Comparison of ENCODE assay signal across 11 mouse cellular contexts in genomic region chr8:109417971-109418370, GRCm38 (mm10).
A peak's percentile ranks its signal among the peaks of the same experiment; 100 is the strongest.
DNase-seq lines count a peak whose midpoint lies in the region; ATAC-seq and TF ChIP-seq lines count a peak whose summit lies in the region.
"Had no signal": no experiment of that assay in that cellular context is flagged by ENCODE, and none has a peak within 500 bp of the region (broad histone marks: within the 10 kb centered on the region; RNA-seq: fewer than 3 reads in every experiment).

No protein-coding gene starts in this region.

- peak; percentile 29 for ATAC-seq in frontal cortex, adult (ENCODE audit: low TSS enrichment)
- ATAC-seq in limb, embryonic 13.5 days (ENCODE audit: low FRiP score, low read depth), result no peak
- ATAC-seq in hindbrain, embryonic 16.5 days, result no peak
- ATAC-seq: Patski had no signal

- no peaks in the 10 kb centered on the region for H3K27me3 ChIP-seq in limb, embryonic 13.5 days
- no peaks in the 10 kb centered on the region for H3K27me3 ChIP-seq in limb, embryonic 10.5 days (ENCODE audit: low read depth, poor library complexity, severe bottlenecking)
- no peaks in the 10 kb centered on the region for H3K27me3 ChIP-seq in hindbrain, embryonic 16.5 days (replicated peaks; ENCODE audit: control insufficient read depth, insufficient read depth, low read length)
- no peaks in the 10 kb centered on the region for H3K27me3 ChIP-seq in kidney, adult 2 months (replicated peaks; ENCODE audit: control insufficient read depth, insufficient read depth, low read length)
- H3K27me3 ChIP-seq: embryonic facial prominence, embryonic 13.5 days had no signal

- H3K4me1 ChIP-seq in limb, embryonic 13.5 days, result peaks cover 24% of the 10 kb centered on the region
- peaks cover 23% of the 10 kb centered on the region for H3K4me1 ChIP-seq in limb, embryonic 10.5 days
- H3K4me1 ChIP-seq in hindbrain, embryonic 16.5 days (ENCODE audit: control insufficient read depth, insufficient read depth, low read depth, low read length), result peaks cover 17% of the 10 kb centered on the region
- H3K4me1 ChIP-seq in olfactory bulb, adult 2 months (ENCODE audit: control insufficient read depth, insufficient read depth, low read length), result peaks cover 5% of the 10 kb centered on the region
- H3K4me1 ChIP-seq in kidney, adult 2 months (ENCODE audit: control insufficient read depth, insufficient read depth, low read length), result no peaks in the 10 kb centered on the region

- no peak overlapping the region for H3K27ac ChIP-seq in limb, embryonic 13.5 days
- H3K27ac ChIP-seq in limb, embryonic 10.5 days, result no peak overlapping the region
- peak overlapping the region; percentile 61 for H3K27ac ChIP-seq in hindbrain, embryonic 16.5 days (ENCODE audit: low read depth, low read length)
- H3K27ac ChIP-seq in olfactory bulb, adult 2 months (ENCODE audit: insufficient read depth, low read depth, low read length), result no peak overlapping the region
- H3K27ac ChIP-seq in kidney, adult 2 months (ENCODE audit: insufficient read depth, low read depth, low read length), result no peak overlapping the region
- H3K27ac ChIP-seq: embryonic facial prominence, embryonic 13.5 days had no signal

- H3K9ac ChIP-seq in limb, embryonic 13.5 days, result no peak overlapping the region
- H3K9ac ChIP-seq in hindbrain, embryonic 16.5 days (ENCODE audit: low read depth, low read length), result no peak overlapping the region
- H3K9ac ChIP-seq: embryonic facial prominence, embryonic 13.5 days had no signal

- no peak for TF ChIP-seq POLR2A in olfactory bulb, adult 2 months (IDR thresholded peaks at IDR 0.05; ENCODE audit: insufficient read depth, low read depth, low read length)
- TF ChIP-seq POLR2A in kidney, adult 2 months (IDR thresholded peaks at IDR 0.05; ENCODE audit: low read depth, low read length), result no peak

- peak overlapping the region; percentile 14; the same call in 1 of the 2 replicates for H3K4me2 ChIP-seq in limb, embryonic 13.5 days (replicated peaks)
- peak overlapping the region; percentile 20 for H3K4me2 ChIP-seq in hindbrain, embryonic 16.5 days (ENCODE audit: low read length)
- H3K4me2 ChIP-seq: embryonic facial prominence, embryonic 13.5 days had no signal

- DNase-seq in frontal cortex, postnatal 25 days (ENCODE audit: low spot score in 2 of 2), result no peak
- no peak for DNase-seq in limb, embryonic 10.5 days (ENCODE audit: low spot score)
- DNase-seq in kidney, adult 2 months, result no peak
- no peak for DNase-seq in gastrocnemius, adult 18-20 months (ENCODE audit: low spot score)
- DNase-seq: lung, adult 18-20 months had no signal

- peaks cover 5% of the 10 kb centered on the region for H3K9me3 ChIP-seq in limb, embryonic 13.5 days
- no peaks in the 10 kb centered on the region for H3K9me3 ChIP-seq in limb, embryonic 10.5 days (replicated peaks)
- no peaks in the 10 kb centered on the region for H3K9me3 ChIP-seq in hindbrain, embryonic 16.5 days (ENCODE audit: control insufficient read depth, low read length)
- H3K9me3 ChIP-seq: embryonic facial prominence, embryonic 13.5 days had no signal

- WGBS in limb, embryonic 13.5 days, result 33% methylated on average over 12 of the region's 12 CpGs
- 48% methylated on average over 12 of the region's 12 CpGs for WGBS in limb, embryonic 10.5 days
- 19% methylated on average over 12 of the region's 12 CpGs for WGBS in hindbrain, embryonic 16.5 days
- 9% methylated on average over 12 of the region's 12 CpGs for WGBS in olfactory bulb, adult 2 months
- 12% methylated on average over 12 of the region's 12 CpGs for WGBS in kidney, adult 2 months

- no peaks in the 10 kb centered on the region for H3K36me3 ChIP-seq in limb, embryonic 13.5 days
- H3K36me3 ChIP-seq in limb, embryonic 10.5 days, result no peaks in the 10 kb centered on the region
- H3K36me3 ChIP-seq in hindbrain, embryonic 16.5 days (ENCODE audit: control insufficient read depth, insufficient read depth, low read length), result no peaks in the 10 kb centered on the region
- H3K36me3 ChIP-seq in kidney, adult 2 months (ENCODE audit: control insufficient read depth, insufficient read depth, low read length), result no peaks in the 10 kb centered on the region
- H3K36me3 ChIP-seq: embryonic facial prominence, embryonic 13.5 days had no signal

- no peak overlapping the region for H3K4me3 ChIP-seq in limb, embryonic 13.5 days
- H3K4me3 ChIP-seq in limb, embryonic 10.5 days, result no peak overlapping the region
- no peak overlapping the region for H3K4me3 ChIP-seq in hindbrain, embryonic 16.5 days (ENCODE audit: low read length)
- H3K4me3 ChIP-seq in olfactory bulb, adult 2 months (ENCODE audit: insufficient read depth, low read depth, low read length), result peak overlapping the region; percentile 24; the same call in 1 of the 2 replicates
- H3K4me3 ChIP-seq in kidney, adult 2 months (ENCODE audit: insufficient read depth, low read depth, low read length), result no peak overlapping the region
- H3K4me3 ChIP-seq: embryonic facial prominence, embryonic 13.5 days had no signal

- no peak for TF ChIP-seq CTCF in olfactory bulb, adult 2 months (IDR thresholded peaks at IDR 0.05; ENCODE audit: insufficient read depth, low read depth, low read length)
- TF ChIP-seq CTCF in kidney, adult 2 months (conservative IDR thresholded peaks at IDR 0.05; ENCODE audit: insufficient read depth, insufficient read length, low read depth, low read length), result no peak
